Mouse (Mus musculus) hindbrain, postnatal 0 days (tissue): ENCODE results near the gene Adgrl2. TPM values are rescaled to one million over a fixed set of nuclear protein-coding genes. Genes with fewer than 3 reads are reported as not detected.

Source experiments
- ATAC-seq: fragments of 200-750 bp; cut with Nextera tagmentation; 2 replicates; pipeline ENCODE4 v1.8.0; 2017; ENCODE audit warnings: mild to moderate bottlenecking, moderate TSS enrichment, moderate library complexity
- DNase-seq: peaks from one replicate; pipeline ENCODE4 v3.0.0-alpha.2; 2015; ENCODE audit warnings: low spot score
- H3K27ac ChIP-seq: fragments of 300-500 bp; sonication (generic); 2 replicates; pipeline ENCODE4 v1.5.1; 2014; ENCODE audit warnings: mild to moderate bottlenecking
- H3K27me3 ChIP-seq: fragments of 300-500 bp; sonication (generic); 2 replicates; pipeline ENCODE4 v1.6.1; 2014; ENCODE audit warnings: low read length, mixed read lengths; ENCODE audit not compliant: insufficient read depth
- H3K36me3 ChIP-seq: fragments of 300-500 bp; sonication (generic); 2 replicates; pipeline ENCODE4 v1.6.1; 2014; ENCODE audit warnings: low read length, mixed read lengths; ENCODE audit not compliant: insufficient read depth
- H3K4me1 ChIP-seq: fragments of 300-500 bp; sonication (generic); 2 replicates; pipeline ENCODE4 v1.6.1; 2014; ENCODE audit warnings: antibody characterized with exemption, low read length, mixed read lengths; ENCODE audit not compliant: insufficient read depth
- H3K4me2 ChIP-seq: fragments of 300-500 bp; sonication (generic); 2 replicates; pipeline ENCODE4 v1.6.1; 2014; ENCODE audit warnings: low read depth, mild to moderate bottlenecking, low read length, moderate library complexity, mixed read lengths
- H3K4me3 ChIP-seq: fragments of 300-500 bp; sonication (generic); 2 replicates; pipeline ENCODE4 v1.5.1; 2014; ENCODE audit warnings: low read length
- H3K9ac ChIP-seq: fragments of 300-500 bp; sonication (generic); replicated peaks from 2 replicates; pipeline ENCODE4 v1.6.1; 2014; ENCODE audit warnings: mild to moderate bottlenecking, low read length, moderate library complexity, mixed read lengths
- H3K9me3 ChIP-seq: fragments of 300-500 bp; sonication (generic); 2 replicates; pipeline ENCODE4 v1.6.1; 2016; ENCODE audit warnings: low read length, mixed read lengths
- CTCF ChIP-seq: IDR thresholded peaks from 2 replicates; pipeline ENCODE4 v1.5.1; 2016; ENCODE audit warnings: antibody characterized with exemption, control low read depth, low read depth
- WGBS: fragments of 180-500 bp; shearing (Covaris S2); extraction: QIAGEN DNeasy Blood & Tissue Kit; methylation state at CpG from one replicate; pipeline ENCODE4 v1.1.7; 2014; 5-methylcytosine and 5-hydroxymethylcytosine counted together
- polyA plus RNA-seq: library from polyadenylated mRNA; unstranded; fragments of >200 nt; fragmentation: Nextera tagmentation; extraction: Ambion mirVana; gene quantifications from 2 replicates; pipeline ENCODE4 v1.2.1, GENCODE M21; 2015
- total RNA-seq: library from RNA; depleted of rRNA; stranded (reverse); fragments of >200 nt; gene quantifications from 2 replicates; pipeline ENCODE4 v1.2.3, GENCODE M21; 2014

Adgrl2 gene
- total and polyA plus RNA-seq, 2 experiments from 2014 or later, result 81.2 to 106 TPM

DNA sequence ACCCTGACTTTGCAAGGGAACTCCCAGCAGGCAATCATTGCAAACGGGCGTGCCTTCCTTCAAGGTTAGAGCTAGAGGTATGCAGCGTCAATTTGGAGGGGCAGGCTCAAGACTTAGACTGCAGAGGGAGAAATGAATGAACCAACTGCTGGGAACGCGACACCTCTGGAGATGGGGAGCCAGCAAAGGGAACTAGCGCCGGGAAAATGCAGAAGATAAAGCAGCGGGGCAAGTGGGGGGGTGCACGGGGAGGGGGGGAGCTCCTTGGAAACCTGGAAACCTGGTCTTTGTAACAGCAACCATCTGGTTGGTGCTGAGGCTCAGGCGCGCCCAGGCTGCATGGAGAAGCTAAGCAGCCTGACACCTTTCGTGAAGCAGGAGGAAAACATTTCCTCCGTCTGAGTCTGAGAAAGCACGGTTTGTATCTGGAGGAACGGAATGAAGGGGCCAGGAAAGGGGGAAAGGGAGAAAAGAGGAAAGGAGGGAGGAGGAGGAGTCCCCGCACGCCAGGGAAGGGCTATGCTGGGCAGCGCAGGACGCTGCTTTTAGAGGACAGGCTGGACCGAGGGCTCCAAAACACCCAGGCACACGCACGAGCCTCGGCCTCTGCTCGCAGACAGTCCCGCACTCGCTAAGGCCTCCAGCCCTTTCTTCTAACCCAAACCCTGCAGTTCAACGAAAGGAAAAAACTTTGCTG is 3.3 kb downstream of the Adgrl2 start:
- H3K27ac ChIP-seq, result peak overlapping the region; percentile 91
- no peak for TF ChIP-seq CTCF
- peak overlapping the region; percentile 77 for H3K9ac ChIP-seq
- no peaks in the 10 kb centered on the region for H3K36me3 ChIP-seq
- WGBS, result 1% methylated on average over 27 of the region's 27 CpGs
- H3K4me1 ChIP-seq, result no peaks in the 10 kb centered on the region
- H3K4me2 ChIP-seq, result peak overlapping the region; percentile 95
- no peak for ATAC-seq
- H3K9me3 ChIP-seq, result no peaks in the 10 kb centered on the region
- H3K4me3 ChIP-seq, result peak overlapping the region; percentile 76
- H3K27me3 ChIP-seq, result no peaks in the 10 kb centered on the region
- peak; percentile 38 for DNase-seq

DNA sequence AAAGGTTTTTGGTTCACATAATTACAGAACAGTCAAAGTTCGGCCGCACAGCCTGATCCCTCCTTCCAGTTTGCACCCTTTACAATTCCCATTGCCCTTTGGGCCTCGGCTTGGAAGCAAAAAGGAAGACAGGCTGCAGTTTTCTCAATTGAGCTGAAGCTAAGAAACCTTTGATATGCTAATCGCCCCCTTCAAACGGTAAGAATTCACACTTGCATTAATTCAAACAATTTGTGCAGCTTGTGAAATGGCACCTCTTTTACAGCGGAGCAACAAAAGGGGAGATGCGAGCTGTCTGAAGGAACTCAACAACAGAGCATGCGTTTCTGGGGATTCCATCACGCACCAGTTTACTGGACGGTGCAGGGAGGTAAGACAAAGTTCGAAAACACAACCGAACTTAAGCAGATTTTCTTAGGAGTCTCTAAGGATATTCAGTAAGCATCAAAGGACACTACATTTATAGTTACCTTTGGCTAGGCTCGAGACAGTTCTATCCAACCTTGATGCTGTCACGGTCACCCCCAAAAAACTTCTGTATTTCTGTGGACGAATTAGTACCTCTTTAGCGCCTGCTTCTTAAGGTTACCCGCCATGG is 4.0 kb downstream of the Adgrl2 start:
- DNase-seq (no peak), ATAC-seq (no peak)
- H3K9ac ChIP-seq, result peak overlapping the region; percentile 77
- H3K9me3 ChIP-seq, result no peaks in the 10 kb centered on the region
- no peaks in the 10 kb centered on the region for H3K4me1 ChIP-seq
- H3K4me3 ChIP-seq, result peak overlapping the region; percentile 76
- 6% methylated on average over 17 of the region's 17 CpGs for WGBS
- H3K27me3 ChIP-seq, result no peaks in the 10 kb centered on the region
- H3K36me3 ChIP-seq, result no peaks in the 10 kb centered on the region
- H3K27ac ChIP-seq, result peak overlapping the region; percentile 91
- no peak for TF ChIP-seq CTCF
- peak overlapping the region; percentile 95 for H3K4me2 ChIP-seq

DNA sequence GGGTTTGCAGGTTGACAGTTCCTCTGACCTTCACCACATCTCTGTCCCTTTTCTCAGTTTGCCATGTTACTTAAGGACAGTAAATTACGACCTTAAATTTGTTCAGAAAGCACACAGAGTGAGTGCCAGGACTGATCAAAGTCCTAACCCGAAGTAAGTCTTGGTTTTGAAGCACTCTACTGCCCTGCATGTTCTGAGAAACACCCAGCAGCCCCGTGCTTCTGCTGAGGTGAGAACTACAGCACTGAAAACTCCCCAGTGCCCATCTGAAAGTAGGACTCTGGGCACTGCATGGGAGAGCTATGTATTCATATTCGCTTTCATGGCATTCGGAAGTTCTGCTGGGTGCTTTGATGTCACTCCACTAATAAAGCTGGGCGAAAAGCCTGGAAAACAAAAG is 6.0 kb downstream of the Adgrl2 start:
- H3K9ac ChIP-seq, result no peak overlapping the region
- no peaks in the 10 kb centered on the region for H3K27me3 ChIP-seq
- H3K27ac ChIP-seq, result no peak overlapping the region
- no peaks in the 10 kb centered on the region for H3K9me3 ChIP-seq
- 0 out of 2 replicates have a peak overlapping the region, but pooled peaks have one; percentile 15 for H3K4me3 ChIP-seq
- H3K36me3 ChIP-seq, result no peaks in the 10 kb centered on the region
- no peak for DNase-seq
- no peak for TF ChIP-seq CTCF
- H3K4me2 ChIP-seq, result peak overlapping the region; percentile 95
- H3K4me1 ChIP-seq, result no peaks in the 10 kb centered on the region
- WGBS, result 57% methylated on average over 6 of the region's 6 CpGs
- ATAC-seq, result no peak

DNA sequence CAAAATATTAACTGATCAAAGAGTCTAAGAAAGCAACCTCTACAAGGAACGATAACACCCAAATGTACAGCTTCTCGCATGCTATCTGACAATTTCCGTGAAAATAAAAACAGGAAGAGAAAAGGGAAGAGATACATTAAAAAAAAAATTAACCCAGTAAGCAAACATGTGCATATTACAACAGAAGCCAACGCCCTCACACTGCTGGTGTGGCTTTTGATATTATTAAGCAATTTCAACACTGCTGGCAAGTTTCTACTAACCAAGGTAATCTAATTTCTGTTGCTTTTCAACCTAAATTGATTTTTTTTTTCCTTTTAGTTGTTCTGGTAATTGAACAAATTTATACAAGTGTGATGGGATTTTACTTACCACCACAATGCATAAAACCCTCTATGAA is 8.0 kb downstream of the Adgrl2 start:
- Histone ChIP-seq H3K4me1 (0 out of 2 replicates have a peak, but pooled peaks cover 4% of the 10 kb centered on the region), H3K4me2 (peak overlapping the region; percentile 29; the same call in 1 of the 2 replicates), H3K27me3 (no peaks in the 10 kb centered on the region), H3K9ac (no peak overlapping the region), H3K9me3 (no peaks in the 10 kb centered on the region), H3K36me3 (no peaks in the 10 kb centered on the region), H3K4me3 (no peak overlapping the region), H3K27ac (no peak overlapping the region)
- 72% methylated on average over 4 of the region's 4 CpGs for WGBS
- TF ChIP-seq CTCF, result no peak
- ATAC-seq, result no peak
- DNase-seq, result no peak

DNA sequence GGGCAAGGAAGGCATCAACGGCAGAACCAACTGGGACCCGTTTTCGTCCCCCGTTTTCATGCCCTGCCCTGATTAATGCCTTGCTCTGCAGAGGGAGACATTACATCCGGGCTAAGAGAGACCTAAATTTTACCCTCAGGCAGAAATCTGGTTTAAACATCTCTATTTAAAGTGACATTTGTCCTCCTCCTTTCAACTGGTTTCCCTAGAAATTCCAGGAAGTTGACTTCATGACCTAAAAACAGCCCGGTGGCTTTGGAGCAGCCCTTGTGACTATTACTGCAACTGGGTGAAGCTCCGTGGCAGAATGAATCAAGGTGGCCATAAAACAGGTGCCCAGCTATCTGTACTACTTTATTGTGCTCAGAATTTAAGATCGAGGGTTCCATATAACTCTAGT is 8.6 kb downstream of the Adgrl2 start:
- ATAC-seq (no peak), DNase-seq (no peak)
- Histone ChIP-seq H3K27me3 (no peaks in the 10 kb centered on the region), H3K4me2 (peak overlapping the region; percentile 29), H3K9ac (no peak overlapping the region), H3K36me3 (no peaks in the 10 kb centered on the region), H3K4me1 (0 out of 2 replicates have a peak, but pooled peaks cover 4% of the 10 kb centered on the region), H3K4me3 (no peak overlapping the region), H3K27ac (no peak overlapping the region), H3K9me3 (no peaks in the 10 kb centered on the region)
- no peak for TF ChIP-seq CTCF
- WGBS, result 68% methylated on average over 8 of the region's 8 CpGs

DNA sequence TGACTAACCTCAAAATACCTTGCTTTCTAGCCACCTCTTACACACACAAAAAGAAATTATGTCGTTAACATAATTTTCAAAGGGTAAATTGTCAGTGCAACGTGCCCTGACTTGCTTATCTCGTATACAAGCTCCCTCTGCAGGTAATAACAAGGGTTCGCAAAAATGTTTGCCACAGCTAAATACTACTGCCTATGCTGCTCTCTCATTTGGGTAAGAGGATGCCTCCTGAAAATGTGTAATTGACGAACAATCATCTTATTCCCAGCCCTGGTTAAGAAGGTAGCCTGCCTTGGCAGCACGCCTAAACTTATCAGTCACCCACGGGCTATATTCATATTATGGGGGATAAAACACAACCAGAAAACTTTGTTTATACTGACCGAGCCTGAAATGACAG is 11.8 kb downstream of the Adgrl2 start:
- H3K27ac ChIP-seq, result no peak overlapping the region
- 40% methylated on average over 8 of the region's 8 CpGs for WGBS
- peak; percentile 73 for DNase-seq
- H3K27me3 ChIP-seq, result no peaks in the 10 kb centered on the region
- no peaks in the 10 kb centered on the region for H3K9me3 ChIP-seq
- 0 out of 2 replicates have a peak, but pooled peaks cover 4% of the 10 kb centered on the region for H3K4me1 ChIP-seq
- no peak overlapping the region for H3K9ac ChIP-seq
- ATAC-seq, result no peak
- H3K4me2 ChIP-seq, result 0 out of 2 replicates have a peak overlapping the region, but pooled peaks have one; percentile 2
- peak; percentile 67 for TF ChIP-seq CTCF
- H3K4me3 ChIP-seq, result no peak overlapping the region
- H3K36me3 ChIP-seq, result no peaks in the 10 kb centered on the region

DNA sequence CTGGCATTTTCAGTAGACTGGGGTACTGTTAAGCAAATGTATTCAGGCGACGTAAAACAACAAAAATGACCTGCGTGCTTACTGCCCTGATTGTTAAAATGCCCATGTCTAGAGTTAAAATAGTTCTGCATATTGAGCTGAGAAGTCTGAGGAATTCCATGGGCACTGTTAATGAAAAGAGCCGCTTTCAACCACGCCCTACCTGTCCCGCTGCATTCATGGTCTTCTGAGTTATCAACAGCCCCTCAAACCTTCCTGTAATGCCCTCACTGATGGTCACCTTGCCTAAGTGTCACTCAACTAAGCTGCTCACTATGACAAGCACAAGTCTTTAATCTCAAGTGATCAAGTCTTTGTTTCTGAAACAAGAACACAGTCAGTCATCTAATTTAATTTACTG is 12.5 kb downstream of the Adgrl2 start:
- WGBS, result 67% methylated on average over 6 of the region's 6 CpGs
- Histone ChIP-seq H3K36me3 (no peaks in the 10 kb centered on the region), H3K4me3 (no peak overlapping the region; the same call in 1 of the 2 replicates), H3K27me3 (no peaks in the 10 kb centered on the region), H3K4me1 (0 out of 2 replicates have a peak, but pooled peaks cover 4% of the 10 kb centered on the region), H3K9me3 (no peaks in the 10 kb centered on the region), H3K4me2 (peak overlapping the region; percentile 61), H3K27ac (no peak overlapping the region), H3K9ac (no peak overlapping the region)
- no peak for TF ChIP-seq CTCF
- no peak for DNase-seq
- no peak for ATAC-seq
